Mouse (Mus musculus) bone marrow macrophage, adult 2 months (primary cell): Measurements from ENCODE around the gene Rnf157. TPM values are rescaled to one million over a fixed set of nuclear protein-coding genes. Genes with fewer than 3 reads are reported as not detected.

ENCODE experiments used
- H3K27ac ChIP-seq: 2 replicates; pipeline ENCODE4 v1.5.1; 2012; ENCODE audit warnings: low read depth, low read length; ENCODE audit not compliant: insufficient read depth
- H3K4me1 ChIP-seq: 2 replicates; pipeline ENCODE4 v1.6.1; 2012; ENCODE audit warnings: low read length; ENCODE audit not compliant: control insufficient read depth, insufficient read depth
- H3K4me3 ChIP-seq: 2 replicates; pipeline ENCODE4 v1.5.1; 2012; ENCODE audit warnings: mild to moderate bottlenecking, low read length, moderate library complexity; ENCODE audit not compliant: insufficient read depth
- CTCF ChIP-seq: IDR thresholded peaks from 2 replicates; pipeline ENCODE4 v1.5.1; 2012; ENCODE audit warnings: low read depth, mild to moderate bottlenecking, low read length, moderate library complexity
- POLR2A ChIP-seq: IDR thresholded peaks from 2 replicates; pipeline ENCODE4 v1.6.1; 2012; ENCODE audit warnings: mild to moderate bottlenecking, low read depth, low read length, borderline replicate concordance
- polyA plus RNA-seq: library from polyadenylated mRNA; stranded (reverse); fragments of >200 nt; gene quantifications from 2 replicates; pipeline ENCODE4 v1.2.4, GENCODE M21; 2012; ENCODE audit not compliant: missing spikeins, insufficient read depth, insufficient read length

Gene Rnf157
- polyA plus RNA-seq: 12.3 and 12.4 TPM in 2 replicates

- no peak for TF ChIP-seq CTCF
- TF ChIP-seq POLR2A: no peak
- Histone ChIP-seq H3K4me1 (peaks cover 34% of the 10 kb centered on the region), H3K4me3 (peak within 1 kb of the TSS; percentile 67), H3K27ac (peak within 1 kb of the TSS; percentile 43)
These were observed at the start of gene Rnf157 for GRCm38 (mm10) chr11:116412904-116413630. Rnf157 (minus strand) TSS chr11:116413032.

- TF ChIP-seq POLR2A (no peak), CTCF (no peak)
- Histone ChIP-seq H3K4me1 (no peaks in the 10 kb centered on the region), H3K4me3 (no peak overlapping the region), H3K27ac (no peak overlapping the region)
These were observed 47.0 kb upstream of the Rnf157 start for GRCm38 (mm10) chr11:116459786-116460185.

- no peak for TF ChIP-seq CTCF
- TF ChIP-seq POLR2A: no peak
- Histone ChIP-seq H3K27ac (no peak overlapping the region), H3K4me1 (no peaks in the 10 kb centered on the region), H3K4me3 (no peak overlapping the region)
These were observed 43.4 kb upstream of the Rnf157 start for GRCm38 (mm10) chr11:116456234-116456633.

- Histone ChIP-seq H3K4me1 (no peaks in the 10 kb centered on the region), H3K27ac (no peak overlapping the region), H3K4me3 (no peak overlapping the region)
- TF ChIP-seq POLR2A: no peak
These were observed 41.1 kb upstream of the Rnf157 start for GRCm38 (mm10) chr11:116453889-116454288.

- peaks cover 4% of the 10 kb centered on the region for H3K4me1 ChIP-seq
- H3K4me3 ChIP-seq: no peak overlapping the region
- H3K27ac ChIP-seq: no peak overlapping the region
- TF ChIP-seq CTCF: no peak
- no peak for TF ChIP-seq POLR2A
These were observed 36.5 kb upstream of the Rnf157 start for GRCm38 (mm10) chr11:116449341-116449740.

GRCm38 (mm10) chr11:116447822-116448221, 35.0 kb upstream of the Rnf157 start:
- Histone ChIP-seq H3K27ac (no peak overlapping the region), H3K4me3 (no peak overlapping the region), H3K4me1 (peaks cover 4% of the 10 kb centered on the region)
- no peak for TF ChIP-seq CTCF
- TF ChIP-seq POLR2A: no peak

GRCm38 (mm10) chr11:116446308-116446887, 33.6 kb upstream of the Rnf157 start:
- TF ChIP-seq CTCF (no peak), POLR2A (no peak)
- no peak overlapping the region for H3K27ac ChIP-seq
- peaks cover 4% of the 10 kb centered on the region for H3K4me1 ChIP-seq
- no peak overlapping the region for H3K4me3 ChIP-seq

GRCm38 (mm10) chr11:116445596-116446307, 32.9 kb upstream of the Rnf157 start:
- TF ChIP-seq CTCF (peak; percentile 92), POLR2A (no peak)
- Histone ChIP-seq H3K27ac (no peak overlapping the region), H3K4me1 (peaks cover 4% of the 10 kb centered on the region), H3K4me3 (no peak overlapping the region)

GRCm38 (mm10) chr11:116443935-116444334, 31.1 kb upstream of the Rnf157 start:
- H3K27ac ChIP-seq: no peak overlapping the region
- TF ChIP-seq POLR2A: no peak
- no peak for TF ChIP-seq CTCF
- H3K4me3 ChIP-seq: no peak overlapping the region
- H3K4me1 ChIP-seq: peaks cover 4% of the 10 kb centered on the region

GRCm38 (mm10) chr11:116443311-116443710, 30.5 kb upstream of the Rnf157 start:
- peaks cover 4% of the 10 kb centered on the region for H3K4me1 ChIP-seq
- no peak overlapping the region for H3K4me3 ChIP-seq
- H3K27ac ChIP-seq: no peak overlapping the region
- TF ChIP-seq POLR2A: no peak
- no peak for TF ChIP-seq CTCF

GRCm38 (mm10) chr11:116442867-116443177, 30.0 kb upstream of the Rnf157 start:
- H3K27ac ChIP-seq: no peak overlapping the region
- peaks cover 4% of the 10 kb centered on the region for H3K4me1 ChIP-seq
- no peak overlapping the region for H3K4me3 ChIP-seq
- TF ChIP-seq CTCF (no peak), POLR2A (no peak)
